Mouse (Mus musculus) kidney, adult 11 months (tissue): ENCODE measurements around the gene Vstm4.

Experiments used
- DNase-seq: peaks from one replicate; pipeline ENCODE4 v3.0.0; 2022

The Vstm4 gene

DNA sequence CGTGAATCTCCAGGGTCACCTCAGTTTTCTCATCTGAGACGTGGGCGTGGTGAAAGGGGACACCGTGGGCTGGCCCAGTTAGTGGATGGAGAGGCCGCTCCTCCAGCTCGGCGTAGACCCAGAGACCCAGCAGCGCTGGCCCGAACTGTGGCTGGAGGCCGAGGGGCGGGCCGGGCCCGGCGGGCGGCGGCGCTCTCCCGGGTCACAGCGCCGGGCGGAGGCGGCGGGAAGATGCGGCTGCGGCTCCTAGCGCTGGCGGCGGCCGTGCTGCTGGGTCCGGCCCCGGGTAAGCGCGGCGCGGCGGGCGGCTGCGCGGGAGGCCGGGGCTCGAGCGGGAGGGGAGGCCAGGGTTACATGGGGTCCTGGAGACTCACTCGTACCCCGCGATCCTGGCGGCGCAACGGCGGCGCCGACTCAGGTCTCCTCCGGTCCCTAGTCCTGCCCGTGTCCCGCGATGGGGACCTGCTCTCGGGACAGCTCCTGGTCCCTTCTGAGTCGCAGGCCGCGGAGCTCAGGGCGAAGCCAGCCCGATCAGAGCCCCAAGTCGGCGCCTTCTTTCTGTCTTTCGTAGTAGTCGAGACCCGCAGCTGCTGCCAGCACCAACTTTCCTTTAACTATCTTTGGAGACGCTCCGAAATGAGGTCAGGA, at the start of gene Vstm4:
Gene Vstm4, plus strand, starts transcription at position 76 of the 648 bp plus-strand sequence.
- peak; percentile 26 for DNase-seq

DNA sequence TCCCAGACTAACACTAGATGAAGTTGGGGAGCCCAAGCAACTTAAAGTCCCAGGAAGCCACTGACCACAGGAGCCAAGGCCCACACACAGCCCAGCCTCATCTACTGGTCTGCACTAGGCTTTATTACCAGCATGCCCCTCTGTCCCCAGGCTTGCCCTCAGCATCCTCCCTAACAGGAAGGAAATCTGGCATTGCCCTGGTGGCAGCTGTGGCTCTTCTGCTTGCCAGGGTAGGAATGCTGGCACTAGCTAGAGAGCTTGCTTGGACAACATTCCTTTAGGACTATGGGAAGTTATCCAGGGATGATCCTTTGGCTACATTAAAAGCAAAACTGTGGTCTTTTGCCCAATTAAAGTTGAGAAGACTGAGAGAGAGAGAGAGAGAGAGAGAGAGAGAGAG, 46.4 kb upstream of the Vstm4 start:
- DNase-seq: no peak

DNA sequence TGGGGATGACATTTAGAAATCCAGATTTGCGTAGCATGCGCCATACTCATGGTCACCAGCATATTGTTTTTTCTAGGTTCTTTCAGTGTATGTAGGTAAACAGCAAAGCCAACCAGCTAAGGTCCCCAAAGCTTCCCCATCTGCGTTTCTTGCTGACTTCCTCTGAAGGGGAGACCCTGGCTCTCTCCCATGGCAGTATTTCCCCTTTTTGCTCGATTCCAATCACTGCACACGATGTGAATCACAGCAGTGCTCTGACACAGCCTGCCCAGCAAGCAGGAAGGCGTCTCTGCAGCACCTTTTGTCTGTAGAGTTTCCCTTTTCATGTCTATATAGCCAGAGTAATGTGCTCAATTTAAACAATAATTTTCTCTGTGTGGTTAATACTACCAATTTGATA, 44.1 kb upstream of the Vstm4 start:
- DNase-seq: no peak

DNA sequence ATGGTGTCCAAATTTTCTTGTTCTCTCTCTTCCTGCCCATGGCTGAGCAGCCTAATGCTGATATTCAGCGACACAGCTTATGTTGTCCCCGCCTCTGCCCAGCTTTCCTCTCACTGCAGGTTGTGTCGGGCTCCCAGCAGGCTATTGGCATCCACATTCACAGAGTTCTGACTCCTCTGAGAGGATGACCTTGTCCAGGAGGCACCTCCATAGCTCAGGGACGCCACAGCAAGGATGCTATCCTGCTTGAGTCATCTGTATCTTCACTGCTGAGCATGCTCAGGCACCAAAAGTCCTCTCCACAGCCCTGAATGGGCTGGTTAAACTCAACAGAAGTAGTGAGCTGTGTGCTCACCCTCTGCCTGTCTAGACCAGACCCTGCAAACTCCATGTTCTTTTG, 41.6 kb upstream of the Vstm4 start:
- no peak for DNase-seq

DNA sequence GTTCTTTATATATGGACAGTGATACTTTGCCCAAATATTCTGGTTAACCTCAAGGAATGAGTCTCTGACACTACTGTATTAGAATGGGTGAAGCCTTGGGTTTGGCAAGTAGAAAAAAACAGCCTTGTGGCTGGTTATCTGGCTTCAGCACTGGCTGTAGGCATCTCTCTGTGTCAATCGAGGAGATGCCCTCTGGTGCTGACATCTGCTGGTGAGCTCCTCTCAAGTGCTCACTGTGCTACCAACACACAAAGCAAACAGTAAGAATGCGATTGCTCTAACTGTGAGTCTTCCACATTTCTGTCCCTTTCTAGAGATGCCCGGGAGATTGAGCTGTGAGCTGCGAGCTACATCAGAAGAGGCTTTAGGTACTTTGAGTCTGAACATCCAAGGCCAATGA, 40.0 kb upstream of the Vstm4 start:
- DNase-seq: no peak

DNA sequence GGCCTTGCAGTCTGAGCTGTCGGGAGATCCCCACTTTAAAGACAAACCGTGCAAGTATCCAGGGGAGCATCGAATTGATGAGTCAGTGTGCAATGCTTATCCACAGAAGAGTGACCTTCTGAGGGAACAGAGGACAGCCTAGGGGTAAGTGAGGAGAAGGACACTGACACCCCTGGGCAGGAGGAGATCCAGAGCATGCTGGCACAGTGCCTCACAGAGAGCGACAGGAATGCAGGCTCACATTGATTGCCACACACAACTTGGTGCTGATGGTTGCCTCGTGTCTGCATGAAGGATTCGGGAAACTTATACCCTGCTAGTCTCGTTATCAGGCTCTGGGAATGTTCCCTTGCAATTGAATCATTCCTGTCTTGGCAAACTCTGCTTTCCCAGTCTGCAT, 39.3 kb upstream of the Vstm4 start:
- DNase-seq: no peak

DNA sequence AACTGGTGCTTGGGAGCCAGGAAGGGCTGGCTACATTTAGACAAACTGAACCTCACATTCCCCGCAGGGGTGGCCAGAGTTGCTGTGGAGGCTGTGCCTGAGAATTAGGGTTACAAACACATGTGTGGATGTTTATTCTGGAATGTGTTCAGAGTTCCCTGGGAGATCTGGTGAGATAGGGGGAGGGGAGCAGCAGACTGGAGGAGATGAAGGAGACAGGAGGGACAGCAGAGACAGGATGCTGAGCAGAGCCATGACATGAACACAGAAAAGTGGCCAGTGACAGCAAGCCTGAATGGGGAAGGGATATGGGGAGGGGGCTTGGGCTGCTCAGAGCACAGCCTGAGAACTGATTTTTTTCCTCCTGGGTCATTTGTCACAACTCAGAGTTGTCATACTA, 37.3 kb upstream of the Vstm4 start:
- peak; percentile 12 for DNase-seq

DNA sequence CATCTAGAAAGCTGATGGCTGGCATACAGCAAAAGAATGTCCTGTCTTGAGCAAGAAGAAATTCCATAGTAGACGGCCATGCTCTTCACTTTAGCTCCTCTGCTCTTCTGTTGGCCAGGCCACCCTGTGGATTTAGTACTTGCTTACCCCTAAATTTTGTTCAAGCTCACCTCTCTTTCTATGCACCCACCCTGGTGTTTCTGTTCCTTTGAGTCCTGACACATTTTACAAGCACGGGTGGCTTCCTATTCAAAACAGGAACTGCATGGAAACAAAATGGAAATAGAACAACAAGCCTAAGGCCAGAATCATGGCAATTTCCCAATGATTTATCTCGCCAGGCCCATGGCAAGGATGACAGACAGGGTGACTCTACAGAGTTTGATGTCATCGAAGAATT, 33.7 kb upstream of the Vstm4 start:
- no peak for DNase-seq

DNA sequence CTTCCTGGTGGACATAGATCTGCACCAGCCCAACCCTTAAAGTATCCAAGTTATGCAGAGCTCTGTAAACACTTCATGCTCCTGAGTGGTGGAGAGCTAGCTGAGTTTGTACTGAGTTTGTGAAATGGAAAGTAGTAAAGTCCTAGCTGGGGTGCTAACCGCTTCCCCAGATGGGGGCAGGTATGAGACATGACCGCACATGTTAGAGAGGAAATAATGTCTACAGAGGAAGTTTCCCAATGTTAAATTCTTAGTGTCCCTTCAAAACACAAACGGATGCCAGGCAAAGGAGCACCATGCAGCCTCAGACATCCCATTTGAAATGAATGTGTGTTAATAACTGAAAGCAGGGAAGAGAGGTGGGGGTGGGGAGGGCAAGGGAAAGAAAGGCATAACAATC, 32.7 kb upstream of the Vstm4 start:
- DNase-seq: no peak

DNA sequence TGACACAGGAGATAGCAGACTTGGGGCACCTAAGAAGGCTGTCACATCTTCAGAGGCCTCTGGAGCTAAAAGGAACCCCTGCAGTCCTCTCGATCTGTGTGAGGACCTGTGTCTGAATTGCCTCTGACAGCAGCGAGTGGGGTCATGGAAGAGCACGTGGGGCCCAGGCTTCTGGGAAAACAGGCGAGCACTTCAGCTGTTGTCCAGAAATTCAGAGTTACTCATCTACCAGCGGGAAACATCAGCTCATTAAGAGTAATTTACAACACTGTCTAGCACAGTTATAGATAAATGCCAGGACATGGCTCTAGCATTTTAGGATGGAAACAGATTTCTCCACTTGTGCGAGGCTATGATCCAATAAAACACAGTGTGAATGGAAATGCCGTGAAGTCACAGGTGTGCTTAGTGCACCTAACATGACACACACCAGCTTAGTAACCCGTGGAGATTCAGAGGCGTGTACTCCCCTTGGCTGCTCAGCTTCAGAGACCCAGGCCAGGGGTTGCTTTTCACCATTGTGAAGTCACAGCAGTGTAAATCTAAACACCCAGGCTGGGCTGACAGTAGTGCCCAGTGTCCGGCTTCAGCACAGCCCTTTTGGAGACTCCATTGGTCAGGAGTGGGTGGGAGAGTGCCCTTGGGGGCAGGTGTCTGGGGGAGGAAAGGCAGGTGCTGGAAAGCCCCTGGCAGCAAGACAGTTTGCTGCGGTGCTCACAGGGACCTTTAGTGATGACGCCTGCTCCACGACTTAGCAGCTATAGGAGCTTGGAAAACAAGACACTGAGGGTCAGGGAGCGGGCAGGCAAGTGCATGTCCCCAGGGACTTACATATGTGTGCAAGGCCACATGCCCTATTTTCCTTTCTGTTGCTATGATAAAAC, 32.0 kb upstream of the Vstm4 start:
- no peak for DNase-seq

DNA sequence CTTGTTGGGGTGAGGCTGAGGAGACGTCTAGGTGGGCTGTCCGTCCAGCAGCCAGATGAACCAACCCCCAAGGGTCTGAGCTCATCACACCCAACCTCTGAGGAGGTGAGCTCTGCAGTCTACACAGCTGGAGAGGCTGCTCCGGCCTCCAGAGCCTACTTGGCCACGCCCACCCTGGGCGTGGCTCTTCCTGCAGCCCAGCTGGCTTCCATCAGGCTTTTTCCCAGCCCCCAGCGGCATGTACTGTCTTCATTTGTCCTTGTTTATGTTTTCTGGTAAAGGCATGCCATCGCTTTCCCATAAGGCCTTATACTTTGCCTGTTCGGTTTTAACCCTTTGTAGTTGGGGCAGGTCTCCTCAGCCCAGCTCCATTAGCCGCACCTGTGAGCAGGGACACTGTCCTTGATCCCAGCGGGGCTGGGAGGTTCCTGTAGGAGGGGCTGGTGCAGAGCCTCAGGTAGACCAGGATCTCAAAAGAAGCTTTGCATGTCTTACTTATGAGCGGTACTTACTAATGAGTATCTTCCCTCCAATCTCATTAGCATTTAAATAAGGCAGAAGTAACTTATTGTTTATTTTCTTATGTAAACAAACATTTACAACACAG, 31.0 kb upstream of the Vstm4 start:
- peak; percentile 40 for DNase-seq

DNA sequence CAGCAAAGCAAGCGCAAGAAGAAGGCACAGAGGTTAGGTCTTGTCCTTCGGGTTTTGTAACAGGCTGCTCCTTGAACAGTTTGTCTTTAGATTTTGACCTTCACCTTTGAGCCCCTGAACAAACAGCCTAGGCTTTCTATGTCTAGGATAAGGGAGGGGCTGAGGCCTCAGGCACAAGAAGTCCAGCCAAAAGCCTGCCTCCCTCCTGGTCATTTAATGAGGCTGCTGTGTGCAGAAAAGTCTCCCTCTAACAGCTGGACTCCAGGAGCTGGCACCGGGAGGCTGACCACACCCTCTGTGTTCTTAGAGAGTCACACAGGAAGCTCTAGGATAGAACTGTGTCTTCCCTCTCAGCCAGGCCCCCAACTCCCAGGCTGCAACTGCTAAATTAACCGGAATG, 29.4 kb upstream of the Vstm4 start:
- DNase-seq: peak; percentile 18

DNA sequence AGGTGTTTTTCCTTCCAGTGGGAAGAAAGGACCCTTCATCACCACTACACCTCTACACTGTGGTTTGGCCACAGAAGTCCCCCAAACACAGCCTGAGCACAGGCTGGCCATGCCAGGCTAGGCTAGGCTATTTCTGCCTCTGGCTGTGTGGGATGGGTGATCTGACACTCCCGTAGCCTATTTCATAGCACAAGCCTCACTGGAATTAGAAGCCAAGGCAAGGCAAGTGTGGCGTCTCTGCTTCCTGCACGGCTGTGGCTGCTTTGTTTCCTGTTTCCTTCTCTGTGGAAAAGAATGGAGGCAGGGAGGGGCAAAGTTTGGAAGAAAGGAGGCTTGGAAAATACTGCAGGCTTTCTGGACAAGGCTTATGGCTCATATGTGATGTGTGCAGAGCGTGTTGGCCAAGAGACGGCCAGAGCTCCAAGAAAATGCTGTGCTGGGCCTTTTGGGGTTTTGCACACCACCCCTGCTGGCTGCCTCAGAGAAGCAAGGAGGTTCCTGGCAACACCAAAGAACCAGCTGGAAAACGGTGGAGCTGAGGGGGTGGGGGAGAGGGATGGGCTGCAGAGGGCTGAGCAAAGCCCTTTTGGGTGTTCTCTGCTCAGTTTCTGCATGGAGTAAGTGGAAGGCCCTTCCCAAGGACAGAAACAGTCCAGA, 28.4 kb upstream of the Vstm4 start:
- no peak for DNase-seq

DNA sequence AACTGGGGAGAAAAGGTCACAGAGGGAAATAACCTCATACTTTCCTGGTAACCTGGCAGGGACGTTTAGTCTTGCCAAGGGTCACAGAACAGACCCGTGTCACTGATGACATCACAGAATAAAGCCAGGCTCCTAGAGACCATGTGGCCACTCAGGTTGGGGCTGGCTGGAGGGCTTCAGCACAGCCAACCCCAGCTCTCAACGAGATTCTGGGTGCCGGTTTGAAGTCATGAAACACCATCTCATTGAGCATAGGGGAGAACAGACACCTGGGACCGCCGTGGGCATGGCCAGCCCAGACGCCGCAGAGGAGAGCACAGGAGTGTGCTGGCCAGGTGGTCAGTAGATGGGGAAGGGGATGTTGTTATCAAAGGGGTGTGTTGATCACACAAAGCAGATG, 22.7 kb upstream of the Vstm4 start, which contains the start of gene Fam170b:
Gene Fam170b, plus strand, starts transcription at position 116 of the 400 bp plus-strand sequence.
- no peak for DNase-seq

DNA sequence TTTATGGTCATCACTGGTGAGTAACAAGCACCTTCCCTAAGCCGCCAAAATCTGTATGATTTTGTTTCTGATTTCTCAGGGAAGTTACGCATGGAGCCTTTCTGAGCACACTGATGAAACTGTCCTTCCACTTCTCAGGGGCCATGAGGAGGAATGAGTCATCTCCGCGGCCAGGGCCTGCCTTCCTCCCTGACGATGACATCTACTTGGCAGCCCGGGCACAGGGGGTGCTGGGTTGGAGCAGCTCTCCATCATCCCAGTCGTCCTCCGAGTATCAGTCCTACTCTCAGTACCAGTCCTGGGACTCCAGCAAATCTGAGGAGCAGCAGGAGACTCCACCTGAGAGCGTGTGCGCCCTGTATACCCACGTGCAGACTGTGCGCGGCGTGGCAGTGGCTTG, 21.4 kb upstream of the Vstm4 start:
- no peak for DNase-seq

DNA sequence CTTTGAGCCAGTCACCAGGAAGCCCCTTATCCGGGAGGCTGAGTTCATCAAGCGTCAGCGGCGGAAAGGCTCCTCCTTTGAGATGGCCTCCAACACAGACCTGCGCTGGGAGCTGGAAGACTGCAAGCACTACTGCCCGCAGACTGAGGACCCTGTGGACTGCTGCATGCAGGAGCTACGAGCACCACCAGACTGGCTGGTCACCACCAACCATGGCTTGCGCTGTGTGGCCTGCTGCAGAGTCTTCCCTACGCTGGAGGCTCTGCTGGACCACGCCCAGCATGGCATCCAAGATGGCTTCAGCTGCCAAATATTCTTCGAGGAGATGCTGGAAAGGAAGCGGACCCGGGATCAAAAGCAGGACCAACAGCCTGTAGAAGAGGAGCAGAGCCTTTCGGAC, 21.0 kb upstream of the Vstm4 start:
- no peak for DNase-seq

DNA sequence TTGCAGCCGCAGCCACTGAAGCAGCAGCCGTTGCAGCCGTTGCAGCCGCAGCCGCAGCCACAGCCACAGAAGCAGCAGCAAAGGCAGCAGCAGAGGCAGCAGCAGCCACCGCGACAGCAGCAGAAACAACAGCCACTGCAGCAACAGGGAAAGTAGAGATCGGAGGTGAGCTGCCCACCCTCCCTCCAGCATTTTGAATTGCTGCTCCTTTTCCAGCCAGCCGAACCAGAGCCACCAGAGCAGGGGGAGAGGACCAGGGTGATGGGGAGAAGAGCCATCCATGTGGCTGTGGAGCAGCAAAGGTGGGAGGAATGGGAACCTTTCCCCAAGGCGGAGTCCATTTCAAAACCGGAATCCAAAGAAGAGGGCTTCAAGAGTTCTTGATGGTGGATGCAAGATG, 20.4 kb upstream of the Vstm4 start:
- DNase-seq: no peak

DNA sequence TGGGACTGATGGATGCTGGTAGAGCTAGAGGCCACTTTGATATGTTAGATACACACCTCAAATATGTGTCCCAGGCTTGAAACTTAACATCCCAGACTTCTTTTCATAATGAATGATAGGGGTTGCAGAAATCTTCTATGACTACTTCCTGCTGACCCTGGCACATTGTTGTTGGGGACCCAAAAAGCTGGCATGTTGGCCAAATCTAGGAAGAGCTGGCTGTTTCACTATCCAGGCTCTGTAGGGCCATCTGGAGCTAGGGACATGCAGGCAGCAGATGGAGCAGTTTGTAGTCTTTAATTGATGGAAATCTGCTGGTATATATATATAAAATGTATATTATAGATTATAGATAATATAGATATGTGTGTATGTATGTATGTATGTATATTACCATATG, 14.5 kb upstream of the Vstm4 start:
- no peak for DNase-seq

DNA sequence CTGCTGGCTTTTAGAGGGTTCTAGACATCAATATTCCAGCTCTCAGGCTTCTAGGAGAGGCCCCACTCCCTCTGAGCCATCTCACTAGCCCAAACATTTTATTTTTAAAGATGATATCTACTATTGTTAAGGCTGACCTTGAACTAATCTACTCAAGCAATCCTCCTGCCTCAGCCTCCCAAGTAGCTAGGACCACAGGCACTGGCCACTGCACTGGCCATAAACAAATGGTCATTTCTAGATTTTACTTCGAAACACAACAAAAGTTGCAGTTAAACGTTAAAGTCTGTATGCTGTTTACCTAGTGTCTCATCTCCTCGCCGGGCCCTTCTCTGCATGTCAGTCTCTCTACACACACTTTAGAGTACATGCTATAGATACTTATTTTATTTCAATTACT, 2.5 kb upstream of the Vstm4 start:
- no peak for DNase-seq

DNA sequence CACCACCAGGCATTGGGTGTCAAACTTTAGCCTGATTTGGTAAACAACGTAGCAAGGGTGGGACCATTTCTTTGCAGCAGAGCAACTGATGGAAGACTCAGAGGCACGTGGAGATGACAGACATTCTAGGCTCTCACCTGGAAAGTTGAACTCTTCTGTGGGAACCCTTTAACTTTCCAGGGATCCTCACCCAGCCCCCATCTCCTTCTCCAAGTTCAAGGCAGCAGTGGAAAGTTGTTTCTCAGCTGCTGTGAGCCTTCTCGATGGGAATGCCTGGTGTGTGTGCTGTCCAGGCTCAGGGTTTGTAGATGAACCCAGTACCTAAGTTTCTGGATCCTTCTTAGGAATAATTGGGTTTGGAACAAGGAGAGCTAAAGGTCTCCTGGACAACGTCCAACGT, 310 bp upstream of the Vstm4 start:
- no peak for DNase-seq

DNA sequence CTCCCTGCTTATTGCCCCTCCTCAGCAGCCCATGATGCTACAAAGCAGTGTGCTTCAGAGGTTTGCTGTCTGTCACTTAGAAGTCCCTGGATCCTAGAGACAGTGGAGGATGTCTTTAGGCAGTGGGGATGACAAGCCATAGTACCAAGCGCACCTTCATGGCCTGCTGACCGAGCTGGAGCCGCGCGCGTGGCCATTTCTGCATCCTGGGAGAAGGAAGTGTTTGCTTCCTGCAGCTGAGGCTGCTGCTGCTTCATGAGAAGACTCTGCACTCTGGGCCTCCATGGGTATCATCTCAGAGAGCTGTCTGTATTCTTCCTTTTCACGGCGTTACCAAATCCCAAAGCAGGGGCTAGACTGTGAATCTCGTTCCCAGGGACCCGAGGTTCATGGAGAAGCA, 1.8 kb downstream of the Vstm4 start:
- no peak for DNase-seq

DNA sequence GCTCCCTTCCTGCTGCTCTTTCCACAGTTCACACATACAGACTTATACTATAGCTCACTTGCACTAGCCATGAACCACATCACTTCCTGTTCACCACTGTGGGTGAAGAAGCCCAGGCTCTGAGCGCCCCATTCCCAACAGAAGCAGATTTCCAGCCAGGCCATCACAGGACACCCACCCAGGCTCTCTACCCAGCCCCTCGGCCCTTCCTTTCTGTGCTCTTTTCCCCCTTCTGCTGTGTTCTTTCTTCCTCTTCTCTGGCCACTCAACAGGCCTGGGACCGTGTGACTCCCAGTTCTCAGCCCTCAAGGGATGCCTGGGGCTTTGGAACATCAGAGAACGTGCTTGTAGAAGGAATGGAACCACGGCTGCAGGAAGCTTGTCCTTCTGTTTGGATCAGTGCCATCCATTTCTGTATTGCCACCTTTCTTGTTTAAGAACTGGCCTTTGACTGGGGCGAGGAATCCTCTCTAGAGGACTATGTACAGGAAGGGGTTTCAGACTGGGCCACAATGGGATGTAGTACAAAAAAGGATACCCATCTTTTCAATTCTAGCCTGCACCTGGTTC, 2.5 kb downstream of the Vstm4 start:
- no peak for DNase-seq
